Mouse (Mus musculus) bone marrow, adult 2 months (tissue): ENCODE data around the gene Olfr509.

Experiments
- CTCF ChIP-seq: fragments of 200-500 bp; IDR thresholded peaks from 2 replicates; pipeline ENCODE4 v1.5.1; 2011; ENCODE audit warnings: low read length, control low read depth; ENCODE audit not compliant: control insufficient read depth, insufficient read depth
- POLR2A ChIP-seq: fragments of 200-500 bp; IDR thresholded peaks from 2 replicates; pipeline ENCODE4 v1.6.1; 2011; ENCODE audit warnings: low read depth, mild to moderate bottlenecking, control low read depth, low read length, borderline replicate concordance; ENCODE audit not compliant: control insufficient read depth

- TF ChIP-seq POLR2A (no peak), CTCF (no peak)
Observed at GRCm38 (mm10) chr7:108678886-108679285, 27.2 kb upstream of the Olfr509 start.
